Mouse (Mus musculus) left cerebral cortex, postnatal 10 days (tissue): ENCODE measurements around the gene Nid2. TPM values are rescaled to one million over a fixed set of nuclear protein-coding genes. Genes with fewer than 3 reads are reported as not detected.

Experiments used
- DNase-seq, 2 experiments: peaks; one replicate each; pipeline ENCODE4 v3.0.0; 2021 to 2022; ENCODE audit warnings: low spot score in 2 of 2, mixed read lengths in 1 of 2; ENCODE audit errors: extremely low spot score in 1 of 2
- intact Hi-C: fragments of 180-260 bp; cut with DNase I; formaldehyde crosslinking; loops from one replicate; pipeline ENCODE4 v1.15.1; 2025
- total RNA-seq, 2 experiments: library from RNA; stranded (reverse); gene quantifications; 2 replicates each; pipeline ENCODE4 v1.2.3; 2021

The Nid2 gene
- total RNA-seq, 2 experiments from 2014 or later, result 13.0 to 14.9 TPM

GRCm38 (mm10) chr14:19771173-19771572, 20.1 kb downstream of the Nid2 start:
- no peak for DNase-seq
- intact Hi-C loops, result no loop called here

GRCm38 (mm10) chr14:19774036-19774628, 23.1 kb downstream of the Nid2 start:
- intact Hi-C loops, result no loop called here
- DNase-seq, result no peak

GRCm38 (mm10) chr14:19775491-19775890, 24.4 kb downstream of the Nid2 start:
- intact Hi-C loops, result no loop called here
- DNase-seq, result no peak

- intact Hi-C loops, result no loop called here
- no peak for DNase-seq
Measured at GRCm38 (mm10) chr14:19776179-19776578, 25.1 kb downstream of the Nid2 start.

DNA sequence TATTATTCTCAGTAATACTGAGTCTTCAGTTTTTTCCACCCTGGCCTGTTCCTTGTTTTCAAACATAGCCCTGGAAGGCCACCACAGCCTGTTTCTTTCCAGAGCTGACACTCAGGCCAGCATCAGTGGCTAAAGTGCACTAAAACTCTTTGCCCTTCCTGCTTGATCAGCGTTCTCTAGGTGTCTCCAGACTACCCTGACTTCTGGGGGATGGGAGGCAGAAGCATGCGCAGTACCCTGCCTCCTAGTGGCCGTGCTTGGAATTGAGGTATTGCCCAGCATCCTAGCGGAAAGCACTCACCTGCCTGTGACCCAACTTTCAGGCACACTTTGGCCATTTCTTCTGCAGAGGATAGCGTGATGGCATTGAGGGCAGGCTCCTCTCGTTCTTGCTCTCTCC, 25.8 kb downstream of the Nid2 start:
- DNase-seq, result peak in 1 of 2 experiments; percentile 56

DNA sequence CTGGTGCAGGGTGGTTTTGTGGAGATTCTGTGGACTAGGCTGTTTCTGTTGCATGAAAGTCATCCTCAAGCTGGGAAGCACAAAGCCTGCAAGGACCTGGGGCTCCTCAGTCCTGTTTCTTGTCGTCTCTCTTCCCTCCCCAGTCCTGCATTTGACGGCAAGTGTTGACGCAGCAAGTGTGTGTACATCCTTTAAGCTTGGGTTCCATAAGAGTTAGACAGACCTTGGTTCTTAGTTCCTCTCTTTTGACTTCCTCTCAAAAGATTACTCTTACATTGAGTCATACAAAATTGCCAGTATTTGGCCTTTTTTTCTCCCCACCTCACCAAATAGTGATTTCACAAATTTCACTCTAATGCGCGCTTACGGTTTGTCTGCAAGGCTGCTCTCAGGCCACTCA, 26.3 kb downstream of the Nid2 start:
- intact Hi-C loops, result no loop called here
- DNase-seq, result no peak

More for the DNA sequence above, 25.8 kb downstream of the Nid2 start:
- intact Hi-C loops, result no loop called here

DNA sequence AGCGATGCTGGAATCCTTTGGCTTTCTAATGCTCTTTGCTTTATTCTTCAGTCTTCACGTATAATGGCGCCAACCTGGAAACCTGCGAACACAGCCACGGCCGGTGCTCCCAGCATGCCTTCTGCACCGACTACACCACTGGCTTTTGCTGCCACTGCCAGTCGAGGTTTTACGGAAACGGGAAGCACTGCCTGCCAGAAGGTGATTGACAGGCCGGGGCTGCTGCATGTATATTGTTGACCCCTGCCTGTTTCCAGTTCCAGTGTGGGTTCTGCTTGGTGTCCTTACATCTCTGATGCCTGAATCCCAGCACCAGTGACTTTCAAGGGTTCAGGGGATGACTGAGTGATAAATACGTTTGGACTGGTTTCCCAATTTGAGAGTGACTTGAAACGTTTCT, 26.9 kb downstream of the Nid2 start:
- intact Hi-C loops, result no loop called here
- DNase-seq, result no peak

DNA sequence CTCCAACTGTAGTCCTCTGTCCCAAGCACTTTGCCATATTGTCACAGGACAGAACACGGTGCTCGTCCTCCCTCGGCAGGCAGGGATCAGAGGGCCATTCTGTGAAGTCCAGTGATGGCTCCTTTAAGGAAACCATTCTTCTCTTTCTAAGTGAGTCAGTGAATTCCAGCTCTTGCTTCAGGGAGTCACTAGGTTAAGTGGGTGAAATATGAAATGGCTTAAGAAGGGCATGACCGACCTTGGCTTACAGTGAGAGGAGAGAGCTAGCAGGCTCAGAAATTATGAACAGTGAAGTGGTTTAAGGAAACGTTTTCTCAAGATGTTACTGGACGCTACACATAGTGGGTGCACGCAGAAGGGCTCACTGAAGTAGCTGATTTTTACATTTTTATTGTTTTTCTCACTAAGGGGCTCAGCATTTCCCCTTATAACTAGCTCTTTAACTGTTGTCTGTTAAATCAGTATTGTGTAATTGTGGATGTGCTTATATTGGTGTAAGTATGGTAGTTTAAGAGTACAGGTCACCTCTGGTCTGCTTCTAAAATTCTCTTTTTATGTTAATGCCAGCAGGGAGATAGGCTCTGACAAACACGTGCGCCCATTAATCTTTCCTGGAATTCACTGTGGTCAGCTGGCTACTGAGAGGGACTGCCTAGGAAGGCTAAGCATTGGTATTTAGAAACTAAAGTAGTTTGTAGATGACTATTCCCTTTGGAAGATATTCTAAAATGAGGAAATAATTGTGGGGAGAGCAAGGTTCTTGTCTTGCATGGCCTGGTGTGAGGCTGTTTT, 34.9 kb downstream of the Nid2 start:
- DNase-seq, result no peak
- intact Hi-C loops, result no loop called here

GRCm38 (mm10) chr14:19788443-19788842, 37.4 kb downstream of the Nid2 start:
- intact Hi-C loops, result no loop called here
- DNase-seq, result no peak

DNA sequence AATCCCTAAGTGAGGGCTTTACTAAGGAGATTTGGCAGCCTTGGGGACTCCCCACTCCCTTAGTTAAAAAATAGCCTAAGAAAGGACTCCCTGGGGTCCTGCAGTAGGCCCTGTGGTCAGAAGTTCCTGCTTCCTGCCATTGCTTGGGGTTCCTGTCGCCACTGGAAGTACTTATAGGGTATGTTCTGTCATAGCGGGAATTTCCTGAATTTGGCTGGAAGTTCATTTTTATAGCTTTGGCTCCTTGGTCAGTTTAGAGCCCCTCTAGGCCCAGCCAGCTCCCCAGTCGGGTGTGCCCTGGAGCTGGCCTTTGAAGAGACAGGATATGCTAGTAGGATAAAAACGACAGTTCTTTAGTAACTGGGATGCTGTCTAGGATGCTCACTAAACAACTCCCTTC, 43.8 kb downstream of the Nid2 start:
- intact Hi-C loops, result loop anchor here (5.0 kb wide), 1 partner anchor 43 kb away; the partner anchor contains the start of gene Nid2
- no peak for DNase-seq

DNA sequence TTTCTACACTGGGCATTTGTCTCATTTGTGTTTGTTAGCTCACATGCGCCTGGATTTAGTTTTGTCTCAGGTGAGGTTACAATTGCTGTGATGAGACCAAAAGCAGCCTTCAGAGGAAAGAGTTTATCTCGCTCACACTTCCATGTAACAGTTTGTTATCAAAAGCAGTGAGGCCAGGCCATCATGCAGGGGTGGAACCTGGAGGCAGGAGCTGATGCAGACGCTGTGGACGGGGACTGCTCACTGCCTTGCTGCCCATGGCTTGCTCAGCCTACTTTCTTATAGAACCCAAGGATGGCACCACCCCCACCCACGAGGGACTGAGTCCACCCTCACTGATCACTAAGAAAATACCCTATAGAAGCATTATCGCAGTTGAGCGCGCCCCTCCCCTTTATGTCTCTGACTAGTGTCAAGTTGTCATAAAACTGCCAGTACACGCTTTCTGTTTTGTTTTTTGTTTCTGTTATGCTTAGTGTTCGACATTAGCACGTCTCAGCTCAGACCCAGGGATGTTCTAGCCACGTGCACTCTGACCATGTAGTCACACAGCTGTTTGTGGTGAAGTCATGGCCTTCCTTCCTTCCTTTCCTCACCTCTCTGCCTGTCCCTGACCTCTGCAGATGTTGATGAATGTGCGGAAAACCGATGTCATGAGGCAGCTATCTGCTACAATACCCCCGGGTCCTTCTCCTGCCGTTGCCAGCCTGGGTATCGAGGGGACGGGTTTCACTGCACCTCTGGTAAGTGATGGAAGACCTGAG, 45.7 kb downstream of the Nid2 start:
- no peak for DNase-seq
- intact Hi-C loops, result loop anchor here (5.0 kb wide), 1 partner anchor 44 kb away; the partner anchor contains the start of gene Nid2

GRCm38 (mm10) chr14:19800485-19800884, 49.4 kb downstream of the Nid2 start:
- intact Hi-C loops, result no loop called here
- DNase-seq, result no peak

GRCm38 (mm10) chr14:19801474-19802215, 50.6 kb downstream of the Nid2 start:
- intact Hi-C loops, result no loop called here

GRCm38 (mm10) chr14:19803222-19803621, 52.2 kb downstream of the Nid2 start:
- no peak for DNase-seq
- intact Hi-C loops, result no loop called here

More at GRCm38 (mm10) chr14:19801474-19802215, 50.6 kb downstream of the Nid2 start:
- no peak for DNase-seq

GRCm38 (mm10) chr14:19803623-19804022, 52.6 kb downstream of the Nid2 start:
- intact Hi-C loops, result no loop called here
- DNase-seq, result peak in 1 of 2 experiments; percentile 52

GRCm38 (mm10) chr14:19807339-19807738, 56.3 kb downstream of the Nid2 start:
- intact Hi-C loops, result no loop called here
- no peak for DNase-seq

DNA sequence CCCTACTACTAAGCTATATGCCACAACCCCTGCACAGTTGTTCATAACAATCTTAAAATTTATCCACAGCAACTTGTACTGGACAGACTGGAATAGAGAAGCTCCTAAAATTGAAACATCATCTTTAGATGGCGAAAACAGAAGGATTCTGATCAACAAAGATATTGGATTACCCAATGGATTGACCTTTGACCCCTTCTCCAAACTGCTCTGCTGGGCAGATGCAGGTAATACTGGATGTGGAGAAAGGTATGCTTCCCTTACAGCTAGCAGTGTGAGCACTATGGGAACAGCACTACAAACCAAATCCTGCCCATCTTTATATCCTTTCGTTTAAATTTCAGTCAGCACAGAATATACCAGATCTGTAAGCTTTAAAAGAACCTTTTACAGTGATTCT, 56.8 kb downstream of the Nid2 start:
- intact Hi-C loops, result no loop called here
- DNase-seq, result no peak

DNA sequence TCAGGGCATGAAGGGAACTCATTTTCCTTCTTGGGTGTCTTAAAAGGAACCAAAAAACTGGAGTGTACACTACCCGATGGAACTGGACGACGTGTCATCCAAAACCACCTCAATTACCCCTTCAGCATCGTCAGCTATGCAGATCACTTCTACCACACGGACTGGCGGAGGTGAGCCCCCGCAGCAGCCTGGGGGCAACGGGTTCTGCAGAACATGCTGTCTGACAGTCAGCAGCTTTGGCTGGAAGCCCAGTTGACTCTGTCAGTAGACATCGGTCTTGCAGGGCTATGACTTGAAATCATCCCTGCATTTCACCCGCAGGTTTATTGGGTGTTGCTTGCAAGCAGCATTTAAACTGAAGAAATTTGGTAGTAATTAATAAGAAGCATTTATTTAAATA, 58.9 kb downstream of the Nid2 start:
- DNase-seq, result peak in 1 of 2 experiments; percentile 31
- intact Hi-C loops, result no loop called here

DNA sequence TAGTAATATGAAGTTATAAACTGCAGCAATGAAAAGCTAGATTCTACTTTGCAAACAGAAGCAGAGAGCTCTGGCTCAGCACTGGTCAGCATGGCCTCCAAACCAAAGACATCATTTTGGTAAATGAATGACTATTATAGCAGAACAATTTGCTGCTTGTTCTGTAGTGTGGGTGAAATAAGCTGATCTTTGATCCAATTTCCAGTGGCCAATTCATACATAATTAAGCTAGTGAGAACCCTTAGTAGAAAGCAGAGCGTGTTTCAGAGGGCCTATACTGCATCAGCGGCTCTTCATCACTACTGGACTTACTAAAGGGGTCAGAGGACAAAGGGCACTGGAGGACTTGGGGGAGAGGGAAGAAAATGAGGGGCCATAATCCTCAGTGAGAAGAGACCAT, 62.0 kb downstream of the Nid2 start:
- intact Hi-C loops, result no loop called here

More for the DNA sequence above, 62.0 kb downstream of the Nid2 start:
- no peak for DNase-seq
